Mouse (Mus musculus) left cerebral cortex, postnatal 10 days (tissue): ENCODE results near the gene Lpcat3. TPM values are rescaled to one million over a fixed set of nuclear protein-coding genes. Genes with fewer than 3 reads are reported as not detected.
"Not testable (repeated sequence)": the region's sequence is repeated elsewhere in the genome, so short reads cannot be mapped to it uniquely, and the experiment has no call there.

ENCODE experiments used
- DNase-seq, 2 experiments: peaks; one replicate each; pipeline ENCODE4 v3.0.0; 2021 to 2022; ENCODE audit warnings: low spot score in 2 of 2, mixed read lengths in 1 of 2; ENCODE audit errors: extremely low spot score in 1 of 2
- intact Hi-C: fragments of 180-260 bp; cut with DNase I; formaldehyde crosslinking; loops from one replicate; pipeline ENCODE4 v1.15.1; 2025
- total RNA-seq, 2 experiments: library from RNA; stranded (reverse); gene quantifications; 2 replicates each; pipeline ENCODE4 v1.2.3; 2021

Lpcat3 gene
- 10 to 100 TPM; 29.7 to 36.4 TPM for total RNA-seq

DNA sequence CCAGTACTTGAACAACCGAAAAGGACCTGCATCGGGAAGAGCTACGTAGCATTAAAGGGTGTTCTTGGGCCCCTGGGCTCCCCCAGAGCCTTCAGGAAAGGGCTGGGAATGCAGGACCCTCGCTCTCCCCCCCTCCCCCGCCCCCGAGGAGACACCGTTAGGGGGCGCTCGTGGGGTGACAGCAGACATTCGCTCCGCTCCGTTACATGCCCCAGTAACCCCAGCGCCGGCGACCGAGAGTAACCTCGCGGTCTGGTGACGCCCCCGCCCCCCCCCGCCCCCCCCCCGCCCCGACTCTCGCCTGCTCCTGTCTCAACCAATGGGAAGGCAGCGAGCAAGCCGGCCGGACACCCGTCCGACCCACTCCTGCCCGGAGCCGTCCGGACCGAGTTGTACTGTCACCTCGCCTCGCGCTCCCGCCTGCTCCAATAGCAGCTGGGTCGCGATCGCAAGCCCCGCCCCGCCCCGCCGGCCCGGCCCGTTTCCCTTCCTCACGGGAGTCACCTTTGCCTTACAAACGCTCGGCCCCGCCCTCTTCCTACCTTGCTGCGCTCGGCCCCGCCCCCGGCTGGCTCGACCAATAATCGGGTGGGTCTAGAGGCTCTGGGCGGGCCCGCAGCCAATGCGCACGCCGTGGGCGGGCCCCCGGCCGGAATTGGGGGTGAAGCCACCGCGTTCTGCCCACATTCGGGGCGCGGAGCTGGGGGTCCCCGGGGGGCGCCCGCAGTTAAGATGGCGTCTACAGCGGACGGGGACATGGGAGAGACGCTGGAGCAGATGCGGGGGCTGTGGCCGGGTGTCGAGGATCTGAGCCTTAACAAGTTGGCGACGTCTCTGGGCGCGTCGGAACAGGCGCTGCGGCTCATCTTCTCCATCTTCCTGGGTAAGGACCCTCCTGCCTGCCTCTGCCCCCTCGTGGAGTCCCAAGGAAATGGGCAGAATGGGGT lies at the start of gene Lpcat3:
TSS of gene Lpcat3 (plus strand) at position 551 of the 947 bp plus-strand sequence.
- intact Hi-C loops = no loop called here
- peak; percentile 95 to 99 for DNase-seq

- no peak for DNase-seq
- intact Hi-C loops = no loop called here
Measured at GRCm38 (mm10) chr6:124625612-124626011, 37.2 kb upstream of the Lpcat3 start.

DNA sequence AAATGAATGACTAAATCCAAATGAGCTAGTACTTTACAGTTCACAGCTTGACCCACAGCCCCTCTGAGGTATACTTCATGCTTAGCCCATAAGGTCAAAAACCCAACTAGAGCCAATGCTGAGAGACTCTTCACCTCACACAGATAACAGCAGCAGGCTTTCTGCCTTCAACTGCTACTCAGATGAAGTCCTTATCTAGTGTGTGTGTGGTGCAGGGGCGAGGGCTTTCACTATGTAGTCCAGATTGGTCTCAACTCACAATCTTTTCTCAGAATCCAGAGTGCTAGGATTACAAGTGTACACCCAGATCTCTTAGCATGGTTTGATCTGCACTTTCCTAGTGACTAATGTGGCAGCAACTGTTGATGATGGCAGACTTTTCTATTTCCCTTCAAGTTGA lies 36.6 kb upstream of the Lpcat3 start:
- intact Hi-C loops, DNase-seq: not testable (repeated sequence)

DNA sequence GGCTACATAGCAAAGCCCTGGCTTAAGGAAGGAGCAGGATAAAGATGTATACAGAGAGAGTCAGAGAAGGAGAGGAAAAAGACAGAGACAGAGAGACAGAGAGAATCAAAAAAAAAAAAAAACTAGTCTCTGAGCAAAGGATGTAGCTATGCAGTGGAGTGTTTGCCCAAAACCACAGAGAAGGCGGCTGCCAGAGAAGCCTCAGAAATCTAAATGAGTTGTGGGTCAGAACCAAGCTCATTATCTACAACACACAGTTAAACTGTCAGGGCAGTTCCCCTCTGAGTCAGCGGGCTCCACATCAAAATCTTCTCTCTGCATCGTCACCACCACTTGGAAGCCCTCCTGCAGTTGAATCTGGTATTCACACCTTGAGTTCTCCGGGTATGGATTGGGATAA lies 32.1 kb upstream of the Lpcat3 start:
- intact Hi-C loops = no loop called here
- no peak for DNase-seq

DNA sequence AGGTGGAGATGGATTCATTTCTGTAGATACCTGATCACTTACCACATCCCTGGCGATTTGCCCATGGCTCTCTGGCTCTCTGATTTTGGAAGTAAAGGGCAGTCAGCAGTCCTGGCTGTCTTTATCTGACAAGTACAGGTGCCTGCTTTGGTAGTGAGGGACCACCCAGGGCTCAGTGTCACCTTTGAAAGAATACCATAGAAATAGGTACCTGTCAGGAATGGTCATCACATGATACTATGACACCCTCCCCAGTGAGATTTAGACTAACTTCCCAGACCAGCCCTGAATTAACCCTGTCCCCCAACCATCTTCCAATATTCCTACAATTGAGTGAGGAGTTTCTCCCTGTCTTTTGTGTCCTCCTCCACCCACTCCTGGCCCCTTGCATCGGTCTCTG lies 26.8 kb upstream of the Lpcat3 start, which contains the start of gene C1s2:
TSS of gene C1s2 (minus strand) at position 101 of the 400 bp plus-strand sequence.
- intact Hi-C loops = loop anchor here (5.0 kb wide), 1 partner anchor 64 kb away; the partner anchor contains the start of gene C1rb
- not testable (repeated sequence) for DNase-seq

DNA sequence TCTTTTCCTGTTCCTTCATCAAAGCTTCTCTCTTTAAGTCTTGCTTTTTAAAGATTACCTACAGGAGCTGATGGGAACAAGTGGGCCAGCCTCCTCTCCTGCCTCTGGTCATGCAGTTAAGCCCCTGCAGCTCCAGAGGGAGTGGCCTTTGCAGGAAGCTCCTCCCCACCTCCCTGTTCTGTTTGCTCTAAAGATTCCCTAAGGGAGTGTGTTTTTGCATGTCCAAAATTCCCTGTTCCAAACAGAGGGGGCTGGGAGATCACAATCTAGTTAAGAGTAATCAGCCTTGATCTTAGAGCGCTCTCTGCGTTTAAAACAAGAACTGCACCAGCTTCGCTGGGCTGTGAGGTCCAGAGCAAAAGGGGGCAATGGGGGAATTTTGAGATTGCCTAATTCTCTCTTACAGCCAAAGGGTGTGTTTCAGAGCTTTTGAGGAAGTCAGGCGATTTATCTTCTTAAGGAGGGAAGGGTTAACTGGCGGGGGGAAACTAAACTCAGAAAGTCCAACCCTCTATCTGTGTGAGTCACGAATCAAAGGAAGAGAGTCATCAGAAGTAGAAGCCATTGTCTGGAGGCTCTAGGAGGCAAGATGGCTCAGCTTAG lies 25.9 kb upstream of the Lpcat3 start:
- DNase-seq = not testable (repeated sequence)
- intact Hi-C loops = loop anchor here (5.0 kb wide), 1 partner anchor 65 kb away; the partner anchor contains the start of gene C1rb

DNA sequence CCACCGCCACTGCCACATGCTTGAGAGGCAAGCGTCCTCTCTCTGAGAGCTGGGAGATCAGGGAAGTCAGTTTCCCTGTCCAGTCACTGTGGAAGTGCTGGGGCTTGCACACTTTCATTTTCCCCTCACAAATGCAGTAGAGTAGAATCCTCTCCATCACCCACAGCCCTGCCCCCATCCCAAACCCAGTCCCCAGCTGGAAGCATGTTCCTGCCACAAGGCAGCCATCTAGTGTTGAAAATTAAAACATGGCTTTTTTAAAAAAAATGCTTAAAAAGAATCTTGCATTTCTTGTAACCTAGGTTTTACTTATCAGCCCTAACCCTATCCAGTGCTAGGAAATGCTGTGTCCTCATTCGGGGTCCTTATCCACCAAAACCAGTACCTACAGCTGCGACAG lies 22.8 kb upstream of the Lpcat3 start:
- intact Hi-C loops = no loop called here
- DNase-seq = peak; percentile 19 to 46

DNA sequence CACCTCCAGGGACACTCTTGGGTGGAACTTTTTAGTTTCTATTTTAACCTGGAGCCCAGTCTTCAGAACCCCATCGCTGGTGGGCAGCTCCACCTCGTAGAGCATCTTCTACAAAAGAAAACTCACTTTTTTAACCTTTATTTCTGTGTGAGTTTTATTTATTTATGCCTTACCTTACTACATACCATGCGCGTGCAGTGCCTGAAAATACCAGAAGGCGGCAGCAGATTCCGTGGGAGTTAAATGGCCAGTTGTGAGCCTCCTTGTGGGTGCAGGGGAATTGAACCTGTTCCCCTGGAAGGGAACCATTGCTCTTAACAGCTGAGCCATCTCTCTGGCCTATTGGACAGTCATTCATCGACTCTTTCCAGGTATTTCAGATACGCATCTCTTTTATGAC lies 21.8 kb upstream of the Lpcat3 start:
- DNase-seq = peak in 1 of 2 experiments; percentile 56
- intact Hi-C loops = no loop called here

DNA sequence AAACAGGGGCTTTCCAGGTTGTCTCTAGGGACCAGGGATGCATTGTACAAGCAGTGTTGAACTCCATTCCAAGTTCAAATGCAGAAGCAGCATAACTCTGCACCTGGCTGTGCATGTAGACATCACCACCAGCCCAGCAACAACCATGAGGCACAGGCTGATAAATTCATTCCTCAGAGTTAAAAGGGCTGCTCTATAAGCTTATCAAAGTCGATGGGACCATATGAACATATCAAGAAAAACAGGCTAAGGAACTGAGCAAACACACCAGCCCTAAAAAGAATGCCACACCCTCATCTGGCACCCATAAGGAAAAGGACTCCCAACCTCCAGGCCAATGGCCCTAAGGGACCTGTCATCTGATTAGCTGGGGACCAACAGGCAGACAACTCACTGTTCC lies 16.4 kb upstream of the Lpcat3 start:
- intact Hi-C loops = no loop called here
- DNase-seq = no peak

GRCm38 (mm10) chr6:124655893-124656292 lies 6.9 kb upstream of the Lpcat3 start:
- DNase-seq = no peak
- intact Hi-C loops = no loop called here

DNA sequence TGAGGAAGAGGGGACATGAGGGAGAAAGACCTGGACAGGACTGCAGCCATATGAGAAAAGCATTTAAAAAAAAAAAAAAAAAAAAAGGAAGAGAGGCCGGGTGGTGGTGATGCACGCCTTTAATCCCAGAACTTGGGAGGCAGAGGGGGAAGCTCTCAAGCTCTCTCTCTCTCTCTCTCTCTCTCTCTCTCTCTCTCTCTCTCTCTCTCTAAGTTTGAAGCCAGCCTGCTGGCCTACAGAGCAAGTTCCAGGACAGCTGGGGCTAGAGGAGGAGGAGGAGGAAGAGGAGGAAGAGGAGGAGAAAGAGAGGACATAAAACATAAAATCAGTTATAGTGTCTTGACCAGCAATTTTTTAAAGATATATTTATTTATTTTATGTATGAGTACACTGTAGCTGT lies 4.8 kb upstream of the Lpcat3 start:
- intact Hi-C loops = no loop called here

DNA sequence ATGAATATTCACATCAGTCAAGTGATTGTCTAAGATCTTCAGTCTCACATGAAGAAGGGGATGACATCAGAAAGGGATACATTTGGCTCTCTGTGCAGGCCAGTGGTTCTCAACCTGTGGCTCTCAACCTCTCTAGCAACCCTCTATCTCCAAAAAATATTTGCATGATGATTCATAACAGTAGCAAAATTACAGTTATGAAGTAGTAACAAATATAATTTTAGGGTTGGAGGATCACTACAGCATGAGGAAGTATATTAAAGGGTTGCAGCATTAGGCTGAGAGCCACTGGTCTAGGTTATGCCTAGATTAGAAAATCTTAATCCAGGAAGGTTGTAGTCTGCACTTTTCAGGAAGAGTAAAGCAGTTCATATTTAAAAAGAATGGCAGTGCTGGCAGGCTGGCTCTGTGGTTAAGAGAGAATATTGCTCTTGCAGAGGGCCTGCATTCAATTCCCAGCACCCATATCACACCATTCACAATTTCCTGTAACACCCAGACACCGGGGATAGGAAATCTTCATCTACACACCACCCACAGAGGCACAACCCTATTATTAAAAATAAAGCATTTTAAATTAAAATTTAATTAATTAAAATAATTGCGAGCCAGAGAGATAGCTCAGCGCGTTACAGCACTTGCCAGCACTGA lies 1.5 kb upstream of the Lpcat3 start:
- no peak for DNase-seq
- intact Hi-C loops = no loop called here

More for the DNA sequence above, 4.8 kb upstream of the Lpcat3 start:
- no peak for DNase-seq

- intact Hi-C loops = no loop called here
- DNase-seq = no peak
Measured at GRCm38 (mm10) chr6:124661995-124662394, 832 bp upstream of the Lpcat3 start.

DNA sequence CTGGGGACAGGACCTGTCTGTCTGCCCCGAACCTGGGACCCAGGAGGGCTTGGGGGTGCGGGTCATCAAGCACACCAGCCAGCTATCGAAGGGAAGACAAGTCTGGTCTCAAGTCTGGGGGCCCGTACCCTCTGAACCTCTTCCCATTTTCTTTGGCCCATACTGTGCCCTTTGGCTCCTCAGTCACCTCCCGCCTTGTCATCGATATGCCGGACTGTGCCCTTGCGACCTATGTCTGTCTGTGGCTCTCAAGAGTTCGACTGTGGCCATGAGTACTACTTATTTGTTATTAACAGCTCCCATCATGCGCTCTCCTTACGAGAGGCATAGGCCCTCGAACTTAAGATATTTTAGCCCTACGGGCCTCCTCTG lies 583 bp downstream of the Lpcat3 start:
- intact Hi-C loops = no loop called here
- no peak for DNase-seq

GRCm38 (mm10) chr6:124664256-124664655 lies 1.4 kb downstream of the Lpcat3 start:
- no peak for DNase-seq
- intact Hi-C loops = no loop called here

GRCm38 (mm10) chr6:124665011-124665410 lies 2.2 kb downstream of the Lpcat3 start:
- intact Hi-C loops = no loop called here
- DNase-seq = no peak

- no peak for DNase-seq
Measured at GRCm38 (mm10) chr6:124669234-124669859, 6.5 kb downstream of the Lpcat3 start.

GRCm38 (mm10) chr6:124670281-124670900 lies 7.6 kb downstream of the Lpcat3 start:
- intact Hi-C loops = no loop called here
- no peak for DNase-seq

More at GRCm38 (mm10) chr6:124669234-124669859, 6.5 kb downstream of the Lpcat3 start:
- intact Hi-C loops = no loop called here

DNA sequence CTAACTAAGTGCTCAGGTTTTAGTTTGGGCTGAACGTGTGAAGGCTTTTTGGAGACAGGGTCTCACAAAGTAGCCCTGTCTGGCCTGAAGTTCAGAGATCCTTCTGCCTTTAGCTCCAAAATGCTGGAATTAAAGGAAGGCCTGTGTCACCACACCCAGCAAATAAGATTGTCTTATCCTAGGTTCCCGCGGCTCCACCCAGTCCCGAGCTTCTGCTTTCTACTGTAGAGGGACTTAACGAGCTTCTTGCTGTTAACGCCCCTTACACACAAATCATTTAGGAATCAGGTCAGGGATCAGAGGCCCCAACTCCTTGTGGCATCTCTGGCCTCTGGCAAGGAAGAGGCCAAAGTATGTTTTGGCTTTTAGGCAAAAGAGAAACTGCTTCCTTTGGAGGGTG lies 9.3 kb downstream of the Lpcat3 start:
- intact Hi-C loops = no loop called here

More for the DNA sequence above, 9.3 kb downstream of the Lpcat3 start:
- DNase-seq = no peak
